Mouse (Mus musculus) brain, embryonic 14.5 days (tissue): ENCODE data around the gene Gm609. TPM values are rescaled to one million over a fixed set of nuclear protein-coding genes. Genes with fewer than 3 reads are reported as not detected.
A peak's percentile ranks its signal among the peaks of the same experiment; 100 is the strongest.
"Not testable (repeated sequence)": the region's sequence is repeated elsewhere in the genome, so short reads cannot be mapped to it uniquely, and the experiment has no call there.

Experiments used
- DNase-seq: peaks from one replicate; pipeline ENCODE4 v3.0.0-alpha.2; 2011; ENCODE audit warnings: low read depth
- CTCF ChIP-seq: fragments of 200-500 bp; IDR thresholded peaks from 2 replicates; pipeline ENCODE4 v1.5.1; 2012; ENCODE audit warnings: inconsistent platforms, mild to moderate bottlenecking, moderate library complexity, borderline replicate concordance; ENCODE audit not compliant: insufficient read depth, insufficient read length; ENCODE audit errors: extremely low read depth
- POLR2A ChIP-seq: fragments of 200-500 bp; IDR thresholded peaks from 2 replicates; pipeline ENCODE4 v1.6.1; 2012; ENCODE audit warnings: mild to moderate bottlenecking, inconsistent platforms, borderline replicate concordance; ENCODE audit not compliant: poor library complexity, insufficient read depth, insufficient read length, severe bottlenecking; ENCODE audit errors: extremely low read depth
- polyA plus RNA-seq: library from polyadenylated mRNA; depleted of rRNA; stranded (reverse); fragments of >200 nt; gene quantifications from 2 replicates; pipeline ENCODE4 v1.2.3, GENCODE M21; 2012; rRNA removed

Gm609 gene
- polyA plus RNA-seq = not detected in 2 replicates

DNA sequence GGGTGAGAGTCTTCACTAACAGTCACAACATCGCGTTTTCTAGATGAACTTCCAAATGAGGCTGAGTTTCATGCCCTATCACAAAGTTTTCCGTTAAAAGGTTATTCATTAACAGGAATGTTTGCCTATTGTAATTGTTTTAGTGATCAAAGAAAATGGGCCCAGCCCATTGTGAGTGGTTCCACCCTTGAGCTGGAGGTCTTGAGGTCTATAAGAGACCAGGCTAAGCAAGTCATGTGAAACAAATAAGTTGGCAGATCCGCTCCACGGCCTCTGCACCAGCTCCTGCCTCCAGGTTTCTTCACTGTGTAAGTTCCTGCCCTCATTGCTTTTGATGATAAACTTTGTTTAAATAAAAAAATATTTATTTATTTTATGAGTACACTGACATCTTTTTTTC, at the start of gene Gm609:
TSS of gene Gm609 (minus strand) at position 43 of the 400 bp plus-strand sequence.
- DNase-seq = no peak
- no peak for TF ChIP-seq POLR2A
- no peak for TF ChIP-seq CTCF

DNA sequence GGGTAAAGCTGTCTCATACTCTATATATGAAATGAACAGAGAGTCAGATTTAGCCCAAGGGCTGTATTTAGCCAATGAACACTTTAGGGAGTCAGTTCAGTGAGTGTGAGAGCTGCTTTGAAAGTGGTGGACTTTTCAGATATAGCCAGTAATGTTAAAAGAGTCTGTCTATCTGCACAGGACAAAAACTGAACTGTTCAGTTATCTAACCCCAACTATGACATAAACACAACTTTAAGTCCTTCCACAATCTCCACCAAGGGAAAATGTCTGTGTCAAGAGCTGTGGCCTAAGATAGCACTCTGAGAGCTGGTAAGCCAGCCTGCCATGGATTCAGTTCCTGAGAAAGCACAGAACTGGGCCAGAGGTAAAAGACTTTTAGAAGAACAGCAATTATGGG, 49.3 kb upstream of the Gm609 start:
- no peak for TF ChIP-seq POLR2A
- no peak for TF ChIP-seq CTCF
- DNase-seq = no peak

DNA sequence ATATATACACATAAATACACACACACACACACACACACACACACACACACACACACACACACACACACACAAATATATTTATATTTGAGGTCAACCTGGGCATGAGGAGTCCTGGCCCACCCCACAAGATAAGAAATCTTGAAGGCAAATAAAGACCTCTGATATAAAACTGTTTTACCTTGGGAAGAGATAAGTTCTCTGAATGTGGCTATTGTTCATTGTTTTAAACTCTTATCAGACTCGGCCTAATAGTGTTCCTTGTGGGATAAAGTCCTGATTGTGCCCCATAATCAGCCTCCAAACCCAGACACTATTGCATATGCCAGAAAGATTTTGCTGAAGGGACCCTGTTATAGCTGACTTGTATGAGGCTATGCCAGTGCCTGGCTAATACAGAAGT, 45.6 kb upstream of the Gm609 start:
- DNase-seq = not testable (repeated sequence)

DNA sequence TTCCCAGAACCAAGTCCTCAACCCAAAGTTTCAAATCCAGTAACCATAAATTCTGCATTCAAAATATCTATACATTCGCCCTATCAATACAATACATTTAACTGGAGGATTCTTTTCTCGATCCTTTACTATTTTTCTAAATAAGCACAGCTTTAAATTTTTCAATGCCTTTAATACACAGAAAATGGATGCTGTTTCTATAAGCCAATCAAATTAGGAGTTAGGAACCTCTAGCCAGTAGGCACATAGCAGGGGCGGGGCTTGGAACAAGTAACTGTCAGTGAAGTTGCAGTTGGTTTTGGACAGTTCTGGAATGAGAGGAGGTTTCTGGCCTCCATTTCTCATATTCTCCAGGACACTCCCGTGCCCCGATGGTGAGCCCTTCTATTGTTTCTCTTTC, 42.2 kb upstream of the Gm609 start, which contains the start of gene Slc9c1:
TSS of gene Slc9c1 (plus strand) at position 301 of the 400 bp plus-strand sequence.
- no peak for DNase-seq
- TF ChIP-seq CTCF (no peak), POLR2A (no peak)

DNA sequence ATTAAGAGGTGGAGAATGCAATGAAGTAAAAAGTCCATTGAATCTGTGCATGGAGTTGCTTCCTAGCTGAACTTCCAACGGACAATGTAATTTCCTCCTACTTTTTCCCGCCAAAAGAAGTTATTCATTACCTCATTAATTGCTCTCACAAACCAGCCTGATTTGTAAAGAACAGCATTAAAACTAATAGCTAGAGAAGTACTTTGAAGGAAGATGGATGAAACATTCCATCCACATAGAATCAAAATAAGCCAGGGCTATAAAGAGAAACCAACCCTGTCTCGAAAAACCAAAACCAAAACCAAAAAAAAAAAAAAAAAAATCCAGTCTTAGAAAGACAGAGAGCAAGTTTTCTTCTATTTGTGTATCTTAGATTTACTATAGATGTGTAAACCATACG, 39.2 kb upstream of the Gm609 start, which contains the start of gene Gm17783:
TSS of gene Gm17783 (minus strand) at position 101 of the 400 bp plus-strand sequence.
- DNase-seq = no peak
- TF ChIP-seq CTCF (no peak), POLR2A (no peak)

DNA sequence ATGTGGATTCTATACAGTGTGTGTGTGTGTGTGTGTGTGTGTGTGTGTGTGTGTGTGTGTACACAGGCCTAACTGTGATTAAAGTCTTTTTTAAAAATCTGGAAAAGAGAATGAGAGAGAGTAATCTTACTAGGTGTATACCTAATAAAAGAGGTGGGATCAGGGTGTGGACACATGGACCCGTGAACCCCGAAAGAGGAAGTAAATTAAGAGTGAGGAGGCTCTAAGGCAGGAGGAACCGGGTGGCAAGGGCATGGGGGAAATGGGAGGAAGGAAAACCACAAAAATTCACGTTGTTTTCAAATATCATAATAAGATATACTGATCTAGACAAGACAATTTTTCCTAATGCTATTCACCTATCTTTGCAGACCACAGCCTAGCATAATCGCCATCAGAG, 32.8 kb upstream of the Gm609 start:
- no peak for TF ChIP-seq POLR2A
- no peak for TF ChIP-seq CTCF
- no peak for DNase-seq

DNA sequence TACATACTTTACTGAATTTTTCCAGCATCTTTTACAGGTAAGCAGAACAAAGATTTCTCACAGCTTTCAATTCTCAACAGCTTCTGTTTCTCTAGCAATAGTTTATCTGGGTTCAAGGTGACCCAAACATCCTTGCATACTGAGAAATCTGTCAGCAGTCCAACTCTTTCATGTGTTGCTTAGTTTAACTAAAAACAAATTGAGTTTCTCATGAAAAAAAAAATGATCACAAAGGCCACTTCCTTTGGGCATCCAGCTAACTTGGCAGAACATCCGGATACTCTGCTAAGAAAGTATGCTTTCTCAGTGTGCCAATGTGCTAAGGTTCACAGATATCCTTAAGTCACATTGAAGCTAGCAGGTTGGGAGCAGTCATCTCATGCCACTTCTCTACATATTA, 2.6 kb upstream of the Gm609 start:
- TF ChIP-seq POLR2A (no peak), CTCF (no peak)
- no peak for DNase-seq

DNA sequence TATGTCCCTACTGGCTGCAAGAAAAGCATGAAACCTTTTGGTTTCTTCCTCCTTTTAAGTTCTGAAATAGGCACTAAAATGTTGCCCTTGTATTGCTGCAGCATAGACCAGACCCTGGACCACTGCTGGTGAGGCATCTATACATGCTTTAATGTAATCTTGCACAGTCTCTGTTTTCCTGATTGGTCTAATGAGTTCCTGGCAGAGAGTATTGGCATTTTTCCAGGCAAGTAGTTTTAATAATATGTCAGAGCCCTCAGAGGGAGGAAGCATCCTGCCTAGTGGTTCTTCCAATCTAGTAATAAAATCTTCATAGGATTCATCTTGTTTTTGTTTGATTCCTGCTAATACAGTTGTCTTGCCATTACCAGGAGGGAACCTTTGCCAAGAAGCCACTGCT, 15.8 kb downstream of the Gm609 start:
- TF ChIP-seq CTCF = no peak
- TF ChIP-seq POLR2A = no peak
- DNase-seq = peak; percentile 56

DNA sequence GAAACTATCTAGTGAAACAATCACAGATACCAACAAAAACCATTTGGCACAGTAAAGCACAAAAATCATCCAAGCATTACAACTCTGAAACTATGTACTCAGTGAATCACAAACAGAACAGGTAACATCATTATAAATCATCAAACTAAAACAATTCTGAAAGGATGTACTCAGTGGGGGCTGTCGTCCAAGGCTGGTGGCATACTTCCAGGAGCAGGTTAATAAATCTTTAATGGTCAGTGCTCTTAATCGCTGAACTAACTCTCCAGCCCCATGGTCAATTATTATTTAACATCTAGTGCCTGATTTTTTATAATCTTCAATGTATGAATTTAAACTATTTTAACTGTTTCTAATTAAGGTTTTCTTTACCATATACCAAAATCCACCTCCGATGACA, 20.9 kb downstream of the Gm609 start:
- DNase-seq = not testable (repeated sequence)

DNA sequence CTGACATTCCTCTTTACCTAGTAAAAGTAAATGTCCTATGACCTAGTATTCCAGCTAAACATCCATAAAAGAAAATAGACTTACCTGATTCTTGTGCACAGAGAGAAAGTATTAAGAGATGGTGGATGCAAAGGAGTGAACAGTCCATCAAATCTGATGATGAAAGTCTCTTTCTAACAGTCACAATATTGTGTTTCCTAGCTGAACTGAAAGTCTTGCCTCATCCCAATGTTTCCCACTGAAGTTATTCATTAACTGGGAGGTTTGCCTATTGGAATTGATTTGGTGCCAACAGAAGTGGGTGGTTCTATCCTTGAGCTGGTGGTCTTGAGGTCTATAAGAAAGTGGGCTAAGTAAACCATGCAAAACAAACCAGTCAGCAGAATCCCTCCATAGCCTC, 38.0 kb downstream of the Gm609 start:
- TF ChIP-seq CTCF = no peak
- TF ChIP-seq POLR2A = no peak
- no peak for DNase-seq

DNA sequence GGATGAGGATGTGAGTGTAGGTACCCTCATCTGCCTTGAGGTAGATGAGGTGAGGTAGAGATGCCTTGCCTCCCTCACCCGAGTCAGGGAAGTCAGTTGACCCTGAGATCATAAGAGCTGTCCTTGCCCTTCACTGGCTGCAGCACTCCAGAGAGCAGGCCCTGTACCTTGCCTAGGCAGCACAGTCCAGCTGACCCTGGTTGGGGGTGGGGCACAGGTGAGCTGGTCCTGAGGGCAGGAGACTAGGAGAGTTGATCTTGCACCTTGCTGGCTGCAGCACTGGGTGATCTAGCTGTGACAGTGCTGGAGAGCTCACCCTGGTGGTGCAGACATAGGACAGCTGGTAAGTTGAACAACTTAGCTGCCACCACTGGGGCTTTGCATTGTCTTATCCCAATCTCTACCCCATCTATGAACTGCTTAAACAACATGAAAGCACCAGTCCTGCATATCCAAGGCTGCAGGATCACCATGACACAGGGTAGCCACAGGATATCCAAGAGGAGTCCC, 55.5 kb downstream of the Gm609 start:
- TF ChIP-seq POLR2A (no peak), CTCF (no peak)
- DNase-seq = no peak

DNA sequence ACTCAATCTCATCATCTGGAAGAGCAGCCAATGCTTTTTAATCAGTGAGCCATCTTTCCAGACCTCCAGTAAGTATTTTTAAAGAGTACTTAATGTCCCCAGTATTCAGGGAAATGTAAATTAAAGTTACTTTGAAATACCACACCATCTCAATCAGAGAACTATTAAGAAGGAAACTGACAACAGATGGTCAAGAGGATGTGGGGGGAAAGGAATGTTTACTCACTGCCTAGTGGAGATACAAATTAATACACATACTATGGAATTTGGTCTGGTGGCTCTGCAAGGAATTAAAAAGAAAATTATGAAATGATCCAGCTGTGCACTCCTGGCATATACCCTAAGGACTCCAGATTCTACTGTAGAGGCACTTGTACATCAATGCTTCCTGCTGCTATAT, 57.2 kb downstream of the Gm609 start:
- no peak for TF ChIP-seq CTCF
- no peak for TF ChIP-seq POLR2A
- DNase-seq = no peak

DNA sequence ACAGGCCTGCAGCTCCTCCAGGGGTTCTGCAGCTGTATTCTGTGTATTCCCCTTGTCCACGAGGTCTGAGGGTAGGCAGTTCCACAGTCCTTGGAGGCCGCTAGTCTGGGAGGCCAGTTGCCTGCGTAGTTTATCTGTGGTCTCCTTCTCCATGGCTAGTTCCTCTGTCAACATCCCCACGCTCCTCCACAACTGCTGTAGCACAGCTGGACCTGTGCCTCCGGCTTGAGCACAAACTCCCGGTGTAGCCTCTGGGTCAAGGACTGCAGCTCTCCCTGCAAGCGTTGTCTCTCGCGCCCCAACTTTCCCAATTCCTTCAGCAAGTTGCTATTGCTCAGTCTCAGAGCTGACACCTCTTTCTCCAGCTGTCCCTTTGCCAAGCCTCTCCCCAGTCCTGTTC, 65.1 kb downstream of the Gm609 start:
- TF ChIP-seq POLR2A (no peak), CTCF (no peak)
- DNase-seq = no peak

DNA sequence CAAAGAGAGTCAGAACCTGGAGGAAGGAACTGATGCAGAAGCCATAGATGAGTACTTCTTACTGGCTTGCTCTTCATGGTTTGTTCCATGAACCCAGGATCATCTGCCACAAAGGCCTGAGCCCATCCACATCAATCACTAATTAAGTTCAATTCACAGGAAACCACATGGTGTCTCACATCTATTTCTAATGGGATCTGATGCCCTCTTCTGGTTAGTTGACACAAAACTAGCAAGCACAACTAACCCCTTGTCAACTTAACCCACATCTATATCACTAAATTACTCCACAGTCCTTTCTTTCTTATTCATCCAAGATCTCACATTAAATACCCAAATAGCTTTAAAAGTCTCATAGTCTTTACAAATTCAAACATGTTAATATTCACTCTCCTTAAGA, 79.3 kb downstream of the Gm609 start:
- peak; percentile 34 for DNase-seq
- no peak for TF ChIP-seq POLR2A
- no peak for TF ChIP-seq CTCF

DNA sequence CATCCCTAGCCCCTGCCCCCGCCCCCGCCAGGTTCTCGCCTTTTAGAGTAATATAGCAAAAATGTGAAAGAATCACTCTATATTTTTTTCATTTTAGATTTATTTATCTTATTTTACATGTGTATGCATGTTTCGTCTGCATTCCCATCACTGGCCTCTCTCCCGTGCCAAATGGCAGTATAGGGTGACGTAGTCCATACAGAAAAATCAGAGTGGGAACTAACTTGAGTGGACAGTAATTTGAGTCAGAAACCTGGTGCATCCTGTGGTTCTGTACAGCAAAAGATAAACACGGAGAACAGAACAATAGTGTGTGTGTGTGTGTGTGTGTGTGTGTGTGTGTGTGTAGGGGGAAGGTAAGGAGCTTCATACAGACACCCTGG, 83.7 kb downstream of the Gm609 start:
- not testable (repeated sequence) for DNase-seq
